Mouse (Mus musculus) heart, embryonic 10.5 days (tissue): Measurements from ENCODE around the gene Prodh2. TPM values are rescaled to one million over a fixed set of nuclear protein-coding genes. Genes with fewer than 3 reads are reported as not detected.

Experiments used
- DNase-seq: peaks from one replicate; pipeline ENCODE4 v3.0.0-alpha.2; 2017; ENCODE audit warnings: low spot score
- H3K27ac ChIP-seq: fragments of 300-500 bp; sonication (generic); 2 replicates; pipeline ENCODE4 v1.5.1; 2016; ENCODE audit warnings: mild to moderate bottlenecking
- H3K27me3 ChIP-seq: fragments of 300-500 bp; sonication (generic); 2 replicates; pipeline ENCODE4 v1.6.1; 2016; ENCODE audit warnings: mild to moderate bottlenecking; ENCODE audit not compliant: poor library complexity, insufficient read depth, severe bottlenecking
- H3K36me3 ChIP-seq: fragments of 300-500 bp; sonication (generic); 2 replicates; pipeline ENCODE4 v1.6.1; 2016; ENCODE audit warnings: mild to moderate bottlenecking, moderate library complexity
- H3K4me1 ChIP-seq: fragments of 300-500 bp; sonication (generic); 2 replicates; pipeline ENCODE4 v1.6.1; 2016; ENCODE audit warnings: mild to moderate bottlenecking
- H3K4me3 ChIP-seq: fragments of 300-500 bp; sonication (generic); 2 replicates; pipeline ENCODE4 v1.5.1; 2016; ENCODE audit warnings: mild to moderate bottlenecking, moderate library complexity
- H3K9me3 ChIP-seq: fragments of 300-500 bp; sonication (generic); 2 replicates; pipeline ENCODE4 v1.6.1; 2016; ENCODE audit warnings: mild to moderate bottlenecking, moderate library complexity
- WGBS: fragments of 180-500 bp; shearing (Covaris S2); methylation state at CpG from one replicate; pipeline ENCODE4 v1.1.7; 2016; 5-methylcytosine and 5-hydroxymethylcytosine counted together
- microRNA-seq: library from miRNA; unstranded; fragments of <30 nt; microRNA quantifications from one replicate; pipeline ENCODE4, GENCODE M21; 2017
- polyA plus RNA-seq: library from polyadenylated mRNA; unstranded; fragments of >200 nt; fragmentation: Nextera tagmentation; extraction: Ambion mirVana; gene quantifications from 2 replicates; pipeline ENCODE4 v1.2.1, GENCODE M21; 2016

Prodh2 gene
- polyA plus RNA-seq, 1 experiment from 2014 or later = 3.0 TPM

GRCm38 (mm10) chr7:30557901-30558514, 64.6 kb downstream of the Prodh2 start:
- Histone ChIP-seq H3K9me3 (no peaks in the 10 kb centered on the region), H3K36me3 (peaks cover 42% of the 10 kb centered on the region), H3K27me3 (no peaks in the 10 kb centered on the region), H3K4me3 (peak overlapping the region; percentile 72; the same call in 1 of the 2 replicates), H3K4me1 (peaks cover 27% of the 10 kb centered on the region), H3K27ac (no peak overlapping the region)
- 91% methylated on average over 13 of the region's 13 CpGs for WGBS
- no peak for DNase-seq

- Histone ChIP-seq H3K27ac (peak overlapping the region; percentile 81), H3K27me3 (no peaks in the 10 kb centered on the region), H3K36me3 (peaks cover 42% of the 10 kb centered on the region), H3K4me3 (peak overlapping the region; percentile 72), H3K4me1 (peaks cover 21% of the 10 kb centered on the region), H3K9me3 (no peaks in the 10 kb centered on the region)
- WGBS = 14% methylated on average over 12 of the region's 12 CpGs
- no peak for DNase-seq
Measured at GRCm38 (mm10) chr7:30558656-30559442, 65.4 kb downstream of the Prodh2 start.

DNA sequence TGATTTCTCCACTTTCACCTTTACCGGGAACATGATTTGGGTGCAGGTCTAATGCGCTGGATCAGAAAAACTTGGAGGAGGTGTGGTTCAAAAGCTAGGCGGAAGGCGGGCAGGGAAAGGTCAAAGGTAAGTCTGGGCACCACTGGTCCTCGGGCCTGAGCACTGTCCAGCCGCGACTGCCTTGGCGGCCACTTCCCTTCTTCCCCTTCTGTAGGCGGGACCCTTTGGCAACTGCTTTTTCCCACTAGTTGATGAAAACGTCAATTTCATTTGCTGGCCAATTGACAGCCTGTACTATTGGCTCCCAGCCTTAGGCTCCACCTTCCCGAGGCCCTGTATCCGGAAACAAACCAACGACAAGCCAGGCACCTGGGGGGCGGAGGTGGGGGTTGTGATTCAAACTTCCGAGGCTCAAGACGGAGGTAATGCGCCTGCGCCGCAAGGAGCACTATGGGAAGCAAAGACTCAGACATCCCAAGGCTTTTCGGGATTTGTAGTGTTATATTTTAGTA, 66.1 kb downstream of the Prodh2 start, which contains the start of gene Lin37:
Gene Lin37 (minus strand): TSS at position 396 of the 512 bp plus-strand sequence.
- peak within 1 kb of the TSS; percentile 72 for H3K4me3 ChIP-seq
- H3K9me3 ChIP-seq = no peaks in the 10 kb centered on the region
- peaks cover 39% of the 10 kb centered on the region for H3K36me3 ChIP-seq
- WGBS = under 1% methylated on average over 20 of the region's 20 CpGs
- peak; percentile 99 for DNase-seq
- H3K4me1 ChIP-seq = peaks cover 20% of the 10 kb centered on the region
- no peaks in the 10 kb centered on the region for H3K27me3 ChIP-seq
- H3K27ac ChIP-seq = peak within 1 kb of the TSS; percentile 81

DNA sequence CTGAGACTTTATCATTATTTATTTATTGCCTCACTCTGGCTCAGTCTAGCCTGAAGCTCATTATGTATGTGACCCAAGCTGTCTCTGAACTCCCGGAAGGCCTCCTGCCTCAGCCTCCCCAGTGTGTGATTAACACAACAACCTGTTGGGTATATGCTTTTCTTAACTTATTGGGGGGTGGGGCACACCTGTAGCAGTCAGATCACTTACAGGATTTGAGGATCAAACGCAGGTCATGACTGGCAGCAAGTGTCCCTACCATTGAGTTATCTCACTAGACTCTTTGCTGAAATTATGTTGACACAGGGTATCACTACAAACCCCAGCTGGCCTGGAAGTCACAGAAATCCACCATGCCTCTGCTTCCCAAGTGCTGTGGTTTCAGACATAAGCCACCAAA, 66.9 kb downstream of the Prodh2 start:
- Histone ChIP-seq H3K27ac (peak overlapping the region; percentile 74), H3K9me3 (no peaks in the 10 kb centered on the region), H3K4me3 (peak overlapping the region; percentile 72), H3K27me3 (no peaks in the 10 kb centered on the region), H3K4me1 (peaks cover 20% of the 10 kb centered on the region), H3K36me3 (peaks cover 39% of the 10 kb centered on the region)
- 63% methylated on average over 2 of the region's 2 CpGs for WGBS
- no peak for DNase-seq

DNA sequence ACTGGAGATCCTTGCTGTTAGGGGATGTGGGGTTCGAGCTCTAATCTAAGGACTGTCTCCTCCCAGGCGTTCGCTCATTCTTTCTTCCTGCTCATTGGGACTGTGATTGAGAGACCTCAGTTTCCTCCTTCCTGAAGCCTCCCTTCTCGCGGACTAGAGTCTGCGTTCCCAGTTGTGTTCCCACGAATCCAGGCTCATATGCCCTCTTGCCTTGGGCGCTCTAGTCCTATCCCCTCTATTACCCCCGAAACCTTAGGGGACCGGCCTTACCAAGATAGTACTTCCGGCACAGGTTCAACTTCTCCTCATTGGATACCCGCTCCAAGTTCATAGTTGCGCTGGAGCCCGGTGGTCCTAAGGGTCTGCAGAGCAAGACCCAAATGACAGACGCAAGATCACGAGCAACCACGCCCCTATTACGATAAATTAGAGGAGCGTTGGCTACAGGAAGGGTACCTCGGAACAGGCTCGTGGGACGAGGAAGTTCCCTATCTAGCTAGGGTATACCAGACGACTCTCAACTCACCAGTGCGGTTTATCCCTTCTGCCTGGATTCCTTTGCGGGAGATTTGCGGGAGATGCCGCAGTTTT, 69.2 kb downstream of the Prodh2 start:
- Histone ChIP-seq H3K27me3 (no peaks in the 10 kb centered on the region), H3K4me3 (peak overlapping the region; percentile 79), H3K9me3 (no peaks in the 10 kb centered on the region), H3K27ac (peak overlapping the region; percentile 95), H3K4me1 (peaks cover 20% of the 10 kb centered on the region), H3K36me3 (peaks cover 38% of the 10 kb centered on the region)
- under 1% methylated on average over 27 of the region's 27 CpGs for WGBS
- DNase-seq = no peak

Small RNA genes lying within 50 kb of the gene (microRNA-seq; reads per million reads assigned to microRNA genes)
- 1.8 reads per million for gene Gm38670

Other genes with a start within 250 kb of the Prodh2 start
- 0.29 and 0.43 TPM in 2 replicates for gene Thap8, start 213.5 kb upstream of the Prodh2 start, polyA plus RNA-seq
- gene Wdr62, start 213.2 kb upstream of the Prodh2 start, polyA plus RNA-seq = 11.4 and 13.9 TPM in 2 replicates
- 10.4 and 18.4 TPM in 2 replicates for gene Clip3, start 201.9 kb upstream of the Prodh2 start, polyA plus RNA-seq
- 68.2 and 71.8 TPM in 2 replicates for gene Alkbh6, start 184.9 kb upstream of the Prodh2 start, polyA plus RNA-seq
- gene Syne4, start 178.8 kb upstream of the Prodh2 start, polyA plus RNA-seq = 26.8 and 43.1 TPM in 2 replicates
- gene E130208F15Rik, start 171.9 kb upstream of the Prodh2 start, polyA plus RNA-seq = 2.5 and 3.2 TPM in 2 replicates
- gene Sdhaf1, start 169.7 kb upstream of the Prodh2 start, polyA plus RNA-seq = 15.1 and 16.4 TPM in 2 replicates
- 1.3 and 2.0 TPM in 2 replicates for gene Lrfn3, start 130.8 kb upstream of the Prodh2 start, polyA plus RNA-seq
- gene Tyrobp, start 79.9 kb upstream of the Prodh2 start, polyA plus RNA-seq = 2.2 and 9.0 TPM in 2 replicates
- gene Hcst, start 73.8 kb upstream of the Prodh2 start, polyA plus RNA-seq = 0.35 TPM in 1 of 2 replicates, not detected in the other
- 1.5 and 1.6 TPM in 2 replicates for gene Nfkbid, start 71.9 kb upstream of the Prodh2 start, polyA plus RNA-seq
- gene Aplp1, start 48.1 kb upstream of the Prodh2 start, polyA plus RNA-seq = 44.3 and 50.4 TPM in 2 replicates
- gene Kirrel2, start 35.9 kb upstream of the Prodh2 start, polyA plus RNA-seq = 3.3 and 5.2 TPM in 2 replicates
- gene Nphs1, start 35.3 kb upstream of the Prodh2 start, polyA plus RNA-seq = 0.55 and 0.79 TPM in 2 replicates
- gene Arhgap33, start 41.4 kb downstream of the Prodh2 start, polyA plus RNA-seq = 8.5 and 9.0 TPM in 2 replicates
- gene Hspb6, start 58.6 kb downstream of the Prodh2 start, polyA plus RNA-seq = 4.2 and 8.3 TPM in 2 replicates
- gene Proser3, start 58.7 kb downstream of the Prodh2 start, polyA plus RNA-seq = 8.8 and 13.0 TPM in 2 replicates
- 31.5 and 35.6 TPM in 2 replicates for gene Lin37, start 66.2 kb downstream of the Prodh2 start, polyA plus RNA-seq
- gene U2af1l4, start 69.7 kb downstream of the Prodh2 start, polyA plus RNA-seq = 87.8 and 90.4 TPM in 2 replicates
- 9.9 and 12.3 TPM in 2 replicates for gene Gm49396, start 69.7 kb downstream of the Prodh2 start, polyA plus RNA-seq
- gene Psenen, start 70.0 kb downstream of the Prodh2 start, polyA plus RNA-seq = 112 and 124 TPM in 2 replicates
- 2.6 and 4.1 TPM in 2 replicates for gene Igflr1, start 71.8 kb downstream of the Prodh2 start, polyA plus RNA-seq
- 5.6 and 8.3 TPM in 2 replicates for gene Kmt2b, start 95.1 kb downstream of the Prodh2 start, polyA plus RNA-seq
- gene Zbtb32, start 105.3 kb downstream of the Prodh2 start, polyA plus RNA-seq = 0.19 and 0.27 TPM in 2 replicates
- gene Upk1a, start 119.2 kb downstream of the Prodh2 start, polyA plus RNA-seq = 1.8 and 2.7 TPM in 2 replicates
- gene Cox6b1, start 132.5 kb downstream of the Prodh2 start, polyA plus RNA-seq = 1,107 and 1,574 TPM in 2 replicates
- gene Etv2, start 142.2 kb downstream of the Prodh2 start, polyA plus RNA-seq = 5.5 and 5.9 TPM in 2 replicates
- gene Rbm42, start 156.7 kb downstream of the Prodh2 start, polyA plus RNA-seq = 111 and 130 TPM in 2 replicates
- gene Haus5, start 171.4 kb downstream of the Prodh2 start, polyA plus RNA-seq = 51.3 and 59.8 TPM in 2 replicates
- not detected in 2 replicates for gene Pmis2, start 178.0 kb downstream of the Prodh2 start, polyA plus RNA-seq
- 0.48 and 1.1 TPM in 2 replicates for gene 2200002J24Rik, start 205.3 kb downstream of the Prodh2 start, polyA plus RNA-seq
- 1.1 and 1.5 TPM in 2 replicates for gene Atp4a, start 218.6 kb downstream of the Prodh2 start, polyA plus RNA-seq
- gene Tmem147, start 235.9 kb downstream of the Prodh2 start, polyA plus RNA-seq = 183 and 189 TPM in 2 replicates